Mouse (Mus musculus) forebrain, embryonic 11.5 days (tissue): Measurements from ENCODE around the gene Alkbh3. TPM values are rescaled to one million over a fixed set of nuclear protein-coding genes. Genes with fewer than 3 reads are reported as not detected.

Source experiments
- ATAC-seq: fragments of 200-750 bp; cut with Nextera tagmentation; replicated peaks from 2 replicates; pipeline ENCODE4 v1.8.0; 2017; ENCODE audit warnings: moderate TSS enrichment; ENCODE audit not compliant: low FRiP score
- DNase-seq: peaks from one replicate; pipeline ENCODE4 v3.0.0-alpha.2; 2017; ENCODE audit warnings: low spot score
- H3K27ac ChIP-seq: fragments of 300-500 bp; sonication (generic); 2 replicates; pipeline ENCODE4 v1.5.1; 2014; ENCODE audit warnings: low read depth, low read length
- H3K27me3 ChIP-seq: fragments of 300-500 bp; sonication (generic); 2 replicates; pipeline ENCODE4 v1.6.1; 2014; ENCODE audit warnings: mild to moderate bottlenecking, low read length, mixed read lengths; ENCODE audit not compliant: control insufficient read depth, insufficient read depth
- H3K36me3 ChIP-seq: fragments of 300-500 bp; sonication (generic); 2 replicates; pipeline ENCODE4 v1.6.1; 2014; ENCODE audit warnings: mild to moderate bottlenecking, low read length, moderate library complexity, mixed read lengths; ENCODE audit not compliant: control insufficient read depth, insufficient read depth
- H3K4me1 ChIP-seq: fragments of 300-500 bp; sonication (generic); replicated peaks from 2 replicates; pipeline ENCODE4 v1.6.1; 2014; ENCODE audit warnings: low read length, mixed read lengths; ENCODE audit not compliant: control insufficient read depth, insufficient read depth
- H3K4me2 ChIP-seq: fragments of 300-500 bp; sonication (generic); 2 replicates; pipeline ENCODE4 v1.6.1; 2014; ENCODE audit warnings: low read depth, mild to moderate bottlenecking, low read length, moderate library complexity, mixed read lengths; ENCODE audit not compliant: severe bottlenecking
- H3K4me3 ChIP-seq: fragments of 300-500 bp; sonication (generic); 2 replicates; pipeline ENCODE4 v1.5.1; 2014; ENCODE audit warnings: low read depth, low read length
- H3K9ac ChIP-seq: fragments of 300-500 bp; sonication (generic); 2 replicates; pipeline ENCODE4 v1.6.1; 2014; ENCODE audit warnings: low read length
- H3K9me3 ChIP-seq: fragments of 300-500 bp; sonication (generic); 2 replicates; pipeline ENCODE4 v1.6.1; 2016; ENCODE audit warnings: low read length, mixed read lengths; ENCODE audit not compliant: control insufficient read depth
- WGBS: fragments of 180-500 bp; shearing (Covaris S2); extraction: QIAGEN DNeasy Blood & Tissue Kit; methylation state at CpG from one replicate; pipeline ENCODE4 v1.1.7; 2014; 5-methylcytosine and 5-hydroxymethylcytosine counted together
- polyA plus RNA-seq: library from polyadenylated mRNA; unstranded; fragments of >200 nt; fragmentation: Nextera tagmentation; extraction: Ambion mirVana; gene quantifications from 2 replicates; pipeline ENCODE4 v1.2.1, GENCODE M21; 2014

Gene Alkbh3
- polyA plus RNA-seq, 1 experiment from 2014 or later = 51.9 TPM

- no peaks in the 10 kb centered on the region for H3K4me1 ChIP-seq
- no peaks in the 10 kb centered on the region; the same call in 1 of the 2 replicates for H3K36me3 ChIP-seq
- H3K9ac ChIP-seq = no peak overlapping the region
- H3K4me3 ChIP-seq = no peak overlapping the region
- H3K27me3 ChIP-seq = no peaks in the 10 kb centered on the region
- no peak for ATAC-seq
- DNase-seq = no peak
- H3K9me3 ChIP-seq = no peaks in the 10 kb centered on the region
- no peak overlapping the region for H3K27ac ChIP-seq
- H3K4me2 ChIP-seq = no peak overlapping the region
- 90% methylated on average over 4 of the region's 4 CpGs for WGBS
These were observed 28.0 kb downstream of the Alkbh3 start for GRCm38 (mm10) chr2:93982457-93983235.

DNA sequence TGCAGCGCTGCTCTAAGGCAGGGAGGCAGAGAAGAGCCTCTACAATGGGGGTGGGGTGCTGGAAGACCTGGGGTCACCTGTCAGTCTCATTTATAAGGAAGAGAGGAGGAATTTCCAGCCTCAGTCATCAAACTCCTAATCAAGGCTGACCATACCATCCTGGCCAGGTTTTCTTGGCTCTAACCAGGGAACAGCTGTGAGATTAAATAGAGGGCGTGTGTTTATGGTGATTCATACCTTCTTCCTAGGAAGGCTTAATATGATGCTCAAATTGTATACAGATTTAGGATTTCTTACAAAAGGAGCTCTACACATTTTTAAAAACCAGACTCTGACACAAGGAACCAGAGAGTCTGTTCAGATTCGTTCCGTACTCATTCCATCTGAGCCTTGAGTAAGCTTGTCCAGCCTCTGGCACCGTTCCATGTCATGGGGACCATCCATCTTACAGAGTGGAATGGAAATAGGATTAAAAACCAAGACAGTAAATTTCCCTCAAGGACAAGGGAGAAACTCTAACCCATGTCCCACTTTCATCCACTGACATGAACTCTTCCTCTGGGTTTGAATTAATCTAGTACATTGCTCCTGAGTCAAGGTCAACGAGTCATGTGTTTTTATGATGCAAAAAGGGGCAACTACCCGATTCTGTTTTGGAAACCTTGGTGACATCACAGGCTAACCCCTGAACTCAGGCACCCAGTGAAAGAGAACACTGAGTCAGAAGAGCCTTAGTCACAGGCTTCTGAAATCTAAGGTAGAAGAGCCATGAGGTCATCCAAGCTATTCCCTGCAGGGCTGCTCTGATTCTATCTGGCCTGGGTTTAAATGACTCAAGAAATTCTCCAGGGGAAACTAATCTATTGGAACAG is 31.1 kb downstream of the Alkbh3 start:
- Histone ChIP-seq H3K9ac (no peak overlapping the region), H3K9me3 (no peaks in the 10 kb centered on the region), H3K36me3 (no peaks in the 10 kb centered on the region; the same call in 1 of the 2 replicates), H3K4me3 (no peak overlapping the region), H3K4me1 (peaks cover 12% of the 10 kb centered on the region; the same call in 1 of the 2 replicates), H3K27ac (no peak overlapping the region), H3K4me2 (no peak overlapping the region), H3K27me3 (no peaks in the 10 kb centered on the region)
- DNase-seq (no peak), ATAC-seq (no peak)
- WGBS = 92% methylated on average over 7 of the region's 7 CpGs

DNA sequence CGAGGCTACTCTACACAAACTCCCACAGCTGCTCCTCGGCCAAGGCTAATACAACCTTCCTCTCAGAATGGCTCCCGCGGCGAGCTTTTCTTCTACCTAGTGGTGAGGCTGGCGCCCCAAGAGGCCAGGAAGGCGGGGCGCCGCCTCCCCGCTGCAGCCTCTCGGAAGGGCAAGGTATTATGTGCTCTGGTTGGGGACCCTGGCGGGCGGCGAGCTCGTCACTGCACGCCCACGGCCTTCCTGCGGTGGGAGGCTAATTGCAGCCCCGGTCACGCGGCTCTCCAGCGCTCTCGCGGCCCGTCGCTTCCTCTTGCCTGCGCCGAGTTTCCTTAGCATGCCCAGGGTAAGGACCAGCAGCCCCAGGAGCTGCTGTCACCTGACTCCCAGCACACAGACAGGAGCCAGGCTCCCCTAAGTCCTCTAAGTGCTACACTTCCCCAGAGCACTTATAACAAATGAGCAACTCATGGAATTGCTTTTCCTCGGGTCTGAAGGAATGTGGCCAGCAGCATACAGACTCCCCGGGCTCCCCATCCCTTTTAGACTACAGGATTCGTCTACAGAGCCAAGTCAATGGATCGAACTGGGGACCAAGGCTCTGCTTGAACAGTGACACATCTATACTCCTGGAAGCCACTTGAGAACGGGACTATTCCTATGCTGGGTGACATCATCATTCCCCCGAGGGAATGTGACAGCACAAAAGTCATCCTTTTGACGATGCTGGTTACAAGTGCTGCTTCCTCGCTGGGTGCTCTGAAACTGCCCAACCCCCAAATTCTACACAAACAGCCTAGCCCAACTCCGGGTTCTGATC is 34.0 kb downstream of the Alkbh3 start:
- Histone ChIP-seq H3K9me3 (no peaks in the 10 kb centered on the region), H3K4me2 (peak overlapping the region; percentile 84), H3K4me3 (peak overlapping the region; percentile 31; the same call in 1 of the 2 replicates), H3K27me3 (no peaks in the 10 kb centered on the region), H3K4me1 (peaks cover 12% of the 10 kb centered on the region; the same call in 1 of the 2 replicates), H3K36me3 (no peaks in the 10 kb centered on the region; the same call in 1 of the 2 replicates), H3K9ac (peak overlapping the region; percentile 71), H3K27ac (no peak overlapping the region)
- ATAC-seq (peak; percentile 77), DNase-seq (peak; percentile 81)
- 2% methylated on average over 37 of the region's 37 CpGs for WGBS

GRCm38 (mm10) chr2:93975526-93976435 is 34.8 kb downstream of the Alkbh3 start:
- DNase-seq = peak; percentile 60
- no peak overlapping the region for H3K27ac ChIP-seq
- peak overlapping the region; percentile 71 for H3K9ac ChIP-seq
- WGBS = 19% methylated on average over 21 of the region's 21 CpGs
- no peaks in the 10 kb centered on the region; the same call in 1 of the 2 replicates for H3K36me3 ChIP-seq
- no peaks in the 10 kb centered on the region for H3K27me3 ChIP-seq
- H3K9me3 ChIP-seq = no peaks in the 10 kb centered on the region
- H3K4me2 ChIP-seq = peak overlapping the region; percentile 84
- peaks cover 12% of the 10 kb centered on the region; the same call in 1 of the 2 replicates for H3K4me1 ChIP-seq
- H3K4me3 ChIP-seq = peak overlapping the region; percentile 31; the same call in 1 of the 2 replicates
- peak; percentile 40 for ATAC-seq

DNA sequence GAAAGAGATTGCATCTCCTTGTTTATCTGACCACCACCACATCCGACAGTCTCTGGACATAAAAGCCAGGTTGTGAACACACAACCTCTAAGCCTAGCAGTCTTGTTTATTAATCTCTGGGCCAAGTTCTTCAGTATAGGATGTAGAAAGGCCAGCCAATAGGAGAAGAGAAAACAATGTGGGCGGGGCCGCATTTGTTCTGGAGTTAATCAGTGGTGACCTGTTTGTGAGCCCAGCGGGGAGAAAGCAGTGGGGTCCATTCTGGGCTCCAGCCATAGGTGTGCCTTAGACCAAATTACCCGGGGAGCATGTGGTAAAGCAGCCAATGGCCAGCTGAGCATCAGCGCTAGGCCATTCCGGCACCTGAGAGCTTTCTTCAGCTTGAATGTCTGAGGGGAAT is 35.6 kb downstream of the Alkbh3 start:
- Histone ChIP-seq H3K27me3 (no peaks in the 10 kb centered on the region), H3K9ac (no peak overlapping the region), H3K4me1 (peaks cover 12% of the 10 kb centered on the region; the same call in 1 of the 2 replicates), H3K27ac (no peak overlapping the region), H3K9me3 (no peaks in the 10 kb centered on the region), H3K4me2 (no peak overlapping the region), H3K36me3 (no peaks in the 10 kb centered on the region; the same call in 1 of the 2 replicates), H3K4me3 (no peak overlapping the region)
- no peak for ATAC-seq
- no peak for DNase-seq
- WGBS = 38% methylated on average over 7 of the region's 7 CpGs

DNA sequence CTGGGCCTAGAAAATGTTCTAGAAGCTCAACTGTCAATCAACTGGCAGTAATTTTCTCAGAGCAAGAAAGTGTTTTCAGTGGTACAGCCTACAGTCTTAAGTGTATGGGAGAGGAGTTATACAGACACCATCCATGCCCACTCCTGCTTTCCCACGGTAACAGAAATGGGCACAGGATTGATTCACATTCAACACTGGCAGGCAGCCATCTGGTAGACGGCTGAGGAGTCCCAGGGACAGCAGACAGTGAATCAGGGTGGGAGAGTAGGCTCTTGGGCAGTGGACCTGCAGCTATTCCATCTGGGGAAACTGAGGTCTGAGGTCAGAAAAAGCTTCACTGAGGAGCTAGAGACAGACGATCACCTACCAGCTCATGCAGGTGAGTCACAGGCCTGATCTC is 39.0 kb downstream of the Alkbh3 start:
- DNase-seq = no peak
- Histone ChIP-seq H3K36me3 (no peaks in the 10 kb centered on the region), H3K9me3 (no peaks in the 10 kb centered on the region), H3K27me3 (no peaks in the 10 kb centered on the region), H3K4me3 (no peak overlapping the region), H3K9ac (no peak overlapping the region), H3K27ac (no peak overlapping the region), H3K4me2 (no peak overlapping the region), H3K4me1 (peaks cover 7% of the 10 kb centered on the region; the same call in 1 of the 2 replicates)
- ATAC-seq = no peak
- WGBS = 82% methylated on average over 3 of the region's 3 CpGs

DNA sequence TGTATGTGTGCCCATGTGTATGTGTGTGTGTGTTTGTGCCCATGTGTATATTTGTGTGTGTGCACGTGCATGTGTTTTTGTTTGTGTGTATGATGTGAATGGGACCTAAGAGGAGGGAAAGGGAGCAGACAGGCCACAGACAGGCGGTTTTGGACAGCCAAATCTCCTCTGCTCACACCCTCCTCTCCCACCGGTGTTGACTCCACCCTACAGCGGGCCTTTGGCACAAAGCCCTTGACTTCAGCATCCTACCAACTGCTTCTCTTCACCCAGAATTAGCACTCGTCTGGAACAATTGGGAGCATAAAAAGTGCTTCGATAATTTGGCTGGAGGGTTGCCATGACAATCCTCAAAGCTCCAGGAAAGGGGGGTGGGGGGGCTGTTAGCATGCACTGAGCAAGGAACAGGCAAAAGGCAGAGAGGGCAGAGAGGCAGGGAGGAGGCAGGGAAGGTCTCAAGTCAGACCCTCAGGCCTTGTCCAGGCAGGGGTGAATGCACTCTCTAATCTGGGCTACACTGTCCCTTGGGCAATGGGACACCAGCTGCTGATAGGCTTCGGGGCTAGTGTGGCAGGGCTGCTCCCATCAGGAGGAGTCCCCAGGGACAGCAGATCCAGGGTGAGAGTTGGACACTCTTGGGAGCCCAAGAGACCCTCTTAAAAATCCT is 46.0 kb downstream of the Alkbh3 start:
- H3K9me3 ChIP-seq = no peaks in the 10 kb centered on the region

More for the DNA sequence above, 46.0 kb downstream of the Alkbh3 start:
- H3K27ac ChIP-seq = no peak overlapping the region
- H3K4me3 ChIP-seq = no peak overlapping the region
- H3K27me3 ChIP-seq = no peaks in the 10 kb centered on the region
- 0 out of 2 replicates have a peak, but pooled peaks cover 2% of the 10 kb centered on the region for H3K4me1 ChIP-seq
- no peak overlapping the region for H3K4me2 ChIP-seq
- 44% methylated on average over 7 of the region's 7 CpGs for WGBS
- ATAC-seq (0 out of 2 replicates have a peak, but pooled peaks have one; percentile 42), DNase-seq (no peak)
- no peak overlapping the region for H3K9ac ChIP-seq
- no peaks in the 10 kb centered on the region for H3K36me3 ChIP-seq
